Comparison of ENCODE assay signal across 26 mouse cellular contexts in genomic region chr9:54963669-54964068, GRCm38 (mm10). TPM values are rescaled to one million over a fixed set of nuclear protein-coding genes. Genes with fewer than 3 reads are reported as not detected.
"Had no signal": no experiment of that assay in that cellular context is flagged by ENCODE, and none has a peak within 500 bp of the region (broad histone marks: within the 10 kb centered on the region; RNA-seq: fewer than 3 reads in every experiment).

No protein-coding gene starts in this region.

- DNase-seq: cerebellum, adult 2 months; cerebellum, adult 8-10 months; cerebellum, adult 9-10 months; cerebellum, adult 9-11 months; cerebellum, postnatal 10 days; cerebellum, postnatal 14 days; cerebellum, postnatal 25 days; cerebellum, postnatal 36 days; embryo, embryonic 11 days; forebrain, postnatal 0 days; gastrocnemius, adult 2 months; gastrocnemius, postnatal 10 days; gastrocnemius, postnatal 14 days; gastrocnemius, postnatal 25 days; gastrocnemius, postnatal 36 days; heart, adult 11 months; heart, adult 18-20 months; heart, adult 2 months had no signal

- ATAC-seq: forebrain, embryonic 13.5 days; forebrain, embryonic 14.5 days; forebrain, embryonic 15.5 days; forebrain, embryonic 16.5 days; forebrain, postnatal 0 days had no signal

RNA-seq across cellular contexts. Expression of gene AY074887, which starts 12.9 kb away (rescaled TPM):
- total RNA-seq: forebrain, postnatal 0 days; gastrocnemius, adult 18-20 months; gastrocnemius, adult 2 months; gastrocnemius, adult 8-10 months; gastrocnemius, postnatal 10 days; gastrocnemius, postnatal 14 days; gastrocnemius, postnatal 25 days; gastrocnemius, postnatal 36 days; heart, adult 18-20 months; heart, adult 2 months; heart, adult 8-10 months had no signal

RNA-seq across cellular contexts. Expression of gene Chrna5, which starts 17.0 kb away (rescaled TPM):
- total RNA-seq: common myeloid progenitor, adult 5-6 weeks; gastrocnemius, adult 18-20 months; gastrocnemius, adult 2 months; gastrocnemius, postnatal 10 days; gastrocnemius, postnatal 25 days; gastrocnemius, postnatal 36 days; heart, adult 18-20 months; heart, adult 2 months; heart, adult 8-10 months had no signal

RNA-seq across cellular contexts. Expression of gene Hykk, which starts 46.6 kb away (rescaled TPM):
- total RNA-seq: common myeloid progenitor, adult 5-6 weeks had no signal
